Mouse (Mus musculus): ENCODE data around the gene Phactr1. TPM values are rescaled to one million over a fixed set of nuclear protein-coding genes. Genes with fewer than 3 reads are reported as not detected.

Phactr1 gene
- total and polyA plus RNA-seq, 3 experiments, result not detected

DNA sequence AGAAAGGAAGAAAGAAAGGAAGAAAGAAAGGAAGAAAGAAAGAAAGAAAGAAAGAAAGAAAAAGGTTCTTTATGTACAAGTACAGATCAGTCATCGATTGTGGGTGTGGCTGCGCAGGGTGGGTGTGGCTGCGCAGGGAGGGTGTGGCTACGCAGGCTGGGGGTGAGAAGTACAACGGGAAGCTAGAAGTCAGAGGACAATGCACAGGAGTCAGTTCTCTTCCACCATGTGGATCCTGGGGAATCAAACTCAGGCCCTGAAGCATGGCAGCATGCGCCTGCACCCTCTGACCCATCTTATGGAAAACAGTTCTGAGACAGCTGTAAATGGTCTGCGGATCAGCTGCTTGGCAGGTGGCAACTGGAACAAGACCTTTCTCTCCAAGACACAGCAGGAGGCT, 500.7 kb downstream of the Phactr1 start:
- Histone ChIP-seq H3K9ac (ENCODE audit: control insufficient read depth, low read depth, low read length, poor library complexity, severe bottlenecking) (no peak overlapping the region), H3K4me1 (ENCODE audit: control insufficient read depth in 1 of 2, insufficient read depth in 2 of 2, low read length in 2 of 2) (peaks cover 0 to 10% of the 10 kb centered on the region in 2 experiments; a peak in 2 of 4 replicates)

DNA sequence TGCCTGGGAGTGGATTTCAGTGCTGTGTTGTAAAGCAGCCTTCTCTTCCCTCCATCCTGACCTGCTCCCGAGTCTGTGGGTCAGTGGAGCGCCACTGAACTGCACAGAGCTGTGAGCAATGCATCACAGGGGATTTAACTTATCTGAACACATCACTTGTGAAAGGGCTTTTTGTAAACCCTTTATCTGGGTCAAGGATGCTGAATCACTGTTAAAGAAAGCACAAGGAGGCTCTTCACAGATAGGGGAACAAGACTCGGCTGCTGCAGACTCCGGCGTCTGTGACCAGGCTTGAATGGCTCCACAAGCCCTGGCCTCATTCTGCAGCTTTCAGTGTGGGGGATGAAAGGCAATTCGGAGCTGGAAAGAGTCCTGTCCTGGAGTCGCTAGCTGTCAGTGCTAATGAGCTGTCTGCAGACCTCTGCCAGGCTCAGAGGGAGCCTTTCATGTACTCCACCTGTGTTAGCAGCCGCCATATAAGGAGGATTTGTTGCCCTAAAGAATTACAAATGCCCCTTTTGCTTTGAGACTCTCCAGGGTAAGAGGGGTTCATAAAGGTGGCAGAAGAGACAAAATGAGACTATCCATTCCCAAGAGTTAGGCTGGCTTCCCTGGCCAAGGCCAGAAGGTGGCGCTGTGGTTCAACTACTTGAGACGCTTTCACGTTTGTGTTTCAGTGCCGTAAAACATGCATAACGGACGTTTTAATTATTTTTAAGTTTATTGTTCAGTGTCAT, 502.2 kb downstream of the Phactr1 start:
- Histone ChIP-seq H3K27me3 (ENCODE audit: control insufficient read depth in 1 of 2, insufficient read depth in 2 of 2, low read length in 2 of 2) (no peaks in the 10 kb centered on the region; a peak in 2 of 4 replicates), H3K4me1 (ENCODE audit: control insufficient read depth in 1 of 2, insufficient read depth in 2 of 2, low read length in 2 of 2) (peaks cover 0 to 10% of the 10 kb centered on the region in 2 experiments; a peak in 2 of 4 replicates), H3K4me3 (ENCODE audit: control insufficient read depth in 1 of 2, insufficient read depth in 1 of 2, low read depth in 2 of 2, low read length in 2 of 2) (peak overlapping the region; percentile 14 to 23; a peak in 3 of 4 replicates), H3K9me3 (replicated peaks; ENCODE audit: insufficient read depth, low read length) (no peaks in the 10 kb centered on the region), H3K9ac (ENCODE audit: control insufficient read depth, low read depth, low read length, poor library complexity, severe bottlenecking) (peak overlapping the region; percentile 33; the same call in 1 of the 2 replicates), H3K27ac (ENCODE audit: control insufficient read depth, low read depth, low read length) (no peak overlapping the region), H3K36me3 (ENCODE audit: control insufficient read depth in 1 of 2, insufficient read depth in 2 of 2, low read length in 2 of 2) (peaks cover 0 to 3% of the 10 kb centered on the region in 2 experiments; a peak in 2 of 4 replicates), H3K79me2 (ENCODE audit: control insufficient read depth, insufficient read depth, low read length, poor library complexity) (no peaks in the 10 kb centered on the region)
- peak; percentile 83 for DNase-seq (ENCODE audit: low read depth, low spot score)
- TF ChIP-seq MAX (IDR thresholded peaks at IDR 0.05; ENCODE audit: low read length), result no peak; the same call in 1 of the 2 replicates
- no peak for TF ChIP-seq POLR2AphosphoS2 (IDR thresholded peaks at IDR 0.05; ENCODE audit: low read length)
- TF ChIP-seq TCF12 (IDR thresholded peaks at IDR 0.05; ENCODE audit: low read depth, low read length), result 0 out of 2 replicates have a peak, but pooled peaks have one; percentile 8
- no peak for TF ChIP-seq USF1 (IDR thresholded peaks at IDR 0.05; ENCODE audit: low read depth, low read length)
- TF ChIP-seq TBP (IDR thresholded peaks at IDR 0.05; ENCODE audit: low read depth, low read length), result 0 out of 2 replicates have a peak, but pooled peaks have one; percentile 22
- peak; percentile 92 for TF ChIP-seq CTCF (IDR thresholded peaks at IDR 0.05 in 2 of 3, conservative IDR thresholded peaks at IDR 0.05 in 1 of 3; ENCODE audit: control insufficient read depth in 1 of 3, insufficient read depth in 1 of 3, low read depth in 2 of 3, low read length in 3 of 3, poor library complexity in 1 of 3, severe bottlenecking in 1 of 3)
- TF ChIP-seq ZC3H11A (IDR thresholded peaks at IDR 0.05; ENCODE audit: low read depth, low read length), result peak; percentile 91
- TF ChIP-seq BHLHE40 (IDR thresholded peaks at IDR 0.05; ENCODE audit: borderline replicate concordance, low read depth, low read length), result peak; percentile 60; the same call in 1 of the 2 replicates
- TF ChIP-seq RCOR1 (IDR thresholded peaks at IDR 0.05; ENCODE audit: low read depth, low read length), result peak; percentile 62
- TF ChIP-seq KAT2A (conservative IDR thresholded peaks at IDR 0.05; ENCODE audit: low read depth, low read length), result no peak
- no peak; the same call in 1 of the 2 replicates for TF ChIP-seq SIN3A (IDR thresholded peaks at IDR 0.05; ENCODE audit: low read length)
- TF ChIP-seq USF2 (IDR thresholded peaks at IDR 0.05; ENCODE audit: borderline replicate concordance in 1 of 2, insufficient read depth in 1 of 2, low read depth in 1 of 2, low read length in 2 of 2), result no peak
- peak; percentile 23; the same call in 1 of the 2 replicates for TF ChIP-seq ZNF384 (IDR thresholded peaks at IDR 0.05; ENCODE audit: low read depth, low read length)
- TF ChIP-seq ETS1 (IDR thresholded peaks at IDR 0.05; ENCODE audit: low read depth, low read length), result peak; percentile 13; the same call in 1 of the 2 replicates
- TF ChIP-seq SMC3 (IDR thresholded peaks at IDR 0.05; ENCODE audit: low read depth, low read length), result peak; percentile 92
- peak; percentile 44 for TF ChIP-seq GATA1 (IDR thresholded peaks at IDR 0.05; ENCODE audit: low read depth, low read length)
- no peak for TF ChIP-seq MAFK (IDR thresholded peaks at IDR 0.05; ENCODE audit: borderline replicate concordance, low read depth, low read length)
- peak; percentile 94 for TF ChIP-seq RAD21 (IDR thresholded peaks at IDR 0.05; ENCODE audit: low read depth, low read length)
- no peak for TF ChIP-seq MYB (IDR thresholded peaks at IDR 0.05; ENCODE audit: low read depth, low read length)

More for the DNA sequence above, 500.7 kb downstream of the Phactr1 start:
- peak overlapping the region in 1 of 2 experiments; percentile 38; a peak in 1 of 4 replicates for H3K4me3 ChIP-seq (ENCODE audit: control insufficient read depth in 1 of 2, insufficient read depth in 1 of 2, low read depth in 2 of 2, low read length in 2 of 2)
- DNase-seq (ENCODE audit: low read depth, low spot score), result peak; percentile 73
- TF ChIP-seq NELFE (IDR thresholded peaks at IDR 0.05; ENCODE audit: low read depth, low read length) (0 out of 2 replicates have a peak, but pooled peaks have one; percentile 17), NRF1 (IDR thresholded peaks at IDR 0.05; ENCODE audit: insufficient read depth, low read depth, low read length, poor library complexity, severe bottlenecking) (peak; percentile 71), MXI1 (IDR thresholded peaks at IDR 0.05; ENCODE audit: low read depth, low read length) (no peak)
- no peak overlapping the region for H3K27ac ChIP-seq (ENCODE audit: control insufficient read depth, low read depth, low read length)
- H3K36me3 ChIP-seq (ENCODE audit: control insufficient read depth in 1 of 2, insufficient read depth in 2 of 2, low read length in 2 of 2), result peaks cover 0 to 3% of the 10 kb centered on the region in 2 experiments; a peak in 2 of 4 replicates
- H3K9me3 ChIP-seq (replicated peaks; ENCODE audit: insufficient read depth, low read length), result no peaks in the 10 kb centered on the region
- H3K27me3 ChIP-seq (ENCODE audit: control insufficient read depth in 1 of 2, insufficient read depth in 2 of 2, low read length in 2 of 2), result no peaks in the 10 kb centered on the region; a peak in 2 of 4 replicates
- H3K79me2 ChIP-seq (ENCODE audit: control insufficient read depth, insufficient read depth, low read length, poor library complexity), result no peaks in the 10 kb centered on the region
